Mouse (Mus musculus) granulocyte monocyte progenitor cell, adult 5-6 weeks (primary cell): ENCODE results near the gene Zeb2. TPM values are rescaled to one million over a fixed set of nuclear protein-coding genes. Genes with fewer than 3 reads are reported as not detected.
A peak's percentile ranks its signal among the peaks of the same experiment; 100 is the strongest.

Experiments
- ATAC-seq: replicated peaks from 2 replicates; pipeline ENCODE4 v1.8.0; 2016; ENCODE audit warnings: mild to moderate bottlenecking, moderate TSS enrichment, inconsistent platforms; ENCODE audit not compliant: poor library complexity, severe bottlenecking
- total RNA-seq, 2 experiments: library from RNA; stranded (forward) in 1 of 2; stranded (reverse) in 1 of 2; fragments of 200-712, 200-1000 nt in 1 of 2; fragments of >200 nt in 1 of 2; fragmentation: Nextera tagmentation in 1 of 2; gene quantifications; 2 replicates each; pipeline ENCODE4 v1.2.3; 2014 to 2017

Zeb2 gene
- total RNA-seq (2014; fragmentation: Nextera tagmentation) (286 and 309 TPM in 2 replicates), total RNA-seq (2017) (167 and 168 TPM in 2 replicates)

GRCm38 (mm10) chr2:45117087-45117561 lies at the start of gene Zeb2:
Zeb2 (minus strand) TSS chr2:45117395.
- ATAC-seq = peak; percentile 37

GRCm38 (mm10) chr2:45158785-45159184 lies 41.6 kb upstream of the Zeb2 start:
- ATAC-seq = no peak

- no peak for ATAC-seq
Observed at GRCm38 (mm10) chr2:45158351-45158782, 41.2 kb upstream of the Zeb2 start.

GRCm38 (mm10) chr2:45153315-45153714 lies 36.1 kb upstream of the Zeb2 start:
- ATAC-seq = no peak

GRCm38 (mm10) chr2:45143162-45143561 lies 26.0 kb upstream of the Zeb2 start:
- ATAC-seq = peak; percentile 71

GRCm38 (mm10) chr2:45138906-45139305 lies 21.7 kb upstream of the Zeb2 start:
- peak; percentile 70 for ATAC-seq

- ATAC-seq = no peak
Observed at GRCm38 (mm10) chr2:45136783-45137182, 19.6 kb upstream of the Zeb2 start.

GRCm38 (mm10) chr2:45133225-45133624 lies 16.0 kb upstream of the Zeb2 start:
- ATAC-seq = no peak

GRCm38 (mm10) chr2:45130461-45131156 lies 13.4 kb upstream of the Zeb2 start:
- no peak for ATAC-seq

- no peak for ATAC-seq
Observed at GRCm38 (mm10) chr2:45129556-45129955, 12.4 kb upstream of the Zeb2 start.

- ATAC-seq = no peak
Observed at GRCm38 (mm10) chr2:45128696-45129095, 11.5 kb upstream of the Zeb2 start.

GRCm38 (mm10) chr2:45126401-45126800 lies 9.2 kb upstream of the Zeb2 start:
- ATAC-seq = no peak

GRCm38 (mm10) chr2:45125181-45125580 lies 8.0 kb upstream of the Zeb2 start:
- ATAC-seq = no peak

GRCm38 (mm10) chr2:45123490-45123889 lies 6.3 kb upstream of the Zeb2 start:
- no peak for ATAC-seq

- no peak for ATAC-seq
Observed at GRCm38 (mm10) chr2:45118121-45118520, 926 bp upstream of the Zeb2 start.

- no peak for ATAC-seq
Observed at GRCm38 (mm10) chr2:45117592-45117991, 397 bp upstream of the Zeb2 start.

- no peak for ATAC-seq
Observed at GRCm38 (mm10) chr2:45116531-45117024, 617 bp downstream of the Zeb2 start.

GRCm38 (mm10) chr2:45115720-45116495 lies 1.3 kb downstream of the Zeb2 start:
- no peak for ATAC-seq

GRCm38 (mm10) chr2:45115211-45115610 lies 2.0 kb downstream of the Zeb2 start:
- ATAC-seq = no peak

- no peak for ATAC-seq
Observed at GRCm38 (mm10) chr2:45114596-45114995, 2.6 kb downstream of the Zeb2 start.

- ATAC-seq = 0 out of 2 replicates have a peak, but pooled peaks have one; percentile 1
Observed at GRCm38 (mm10) chr2:45113912-45114311, 3.3 kb downstream of the Zeb2 start.
